Mouse (Mus musculus) cerebellum, adult 9-11 months (tissue): ENCODE results near the gene Tfap2d.

Experiments
- DNase-seq: peaks from one replicate; pipeline ENCODE4 v3.0.0; 2022

Gene Tfap2d

DNA sequence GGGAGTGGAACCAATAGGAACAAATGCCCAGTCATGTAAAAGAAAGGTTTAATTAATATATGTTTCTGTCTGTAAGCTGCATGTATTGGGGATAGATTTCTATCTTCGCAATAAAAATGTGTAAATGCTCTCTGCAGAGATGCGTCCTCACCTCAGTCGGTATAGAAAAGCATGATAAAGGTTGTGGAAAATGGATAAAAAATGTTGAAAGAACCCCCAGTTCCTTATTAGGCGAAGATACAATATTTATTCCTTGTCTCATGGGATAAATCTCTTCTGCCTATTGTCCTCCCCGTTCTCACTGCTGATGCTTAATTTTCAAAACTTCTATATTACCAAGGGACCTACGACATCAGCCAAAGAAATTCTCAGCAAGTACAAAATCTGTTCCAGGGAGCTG, at the start of gene Tfap2d:
Gene Tfap2d, plus strand, starts transcription at position 392 of the 400 bp plus-strand sequence.
- no peak for DNase-seq

DNA sequence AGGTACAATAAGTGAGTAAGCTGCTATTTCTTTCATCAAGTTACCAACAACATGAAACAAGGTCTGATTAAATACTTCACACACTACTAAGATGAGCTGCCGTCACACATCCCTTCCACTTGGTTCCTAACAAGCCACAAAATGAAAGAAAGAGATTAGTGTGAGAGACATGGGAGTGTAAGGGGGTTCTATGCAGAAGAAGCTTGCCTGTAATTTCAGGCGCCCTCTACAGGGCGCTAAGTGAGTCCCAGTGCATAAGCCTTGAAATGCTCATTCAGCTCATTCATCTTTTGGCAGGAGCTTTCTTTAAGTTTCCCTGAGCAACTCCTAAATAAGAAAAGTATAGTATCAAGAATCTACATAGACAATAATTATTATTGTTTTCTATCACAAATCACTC, 46.5 kb upstream of the Tfap2d start:
- DNase-seq, result no peak

DNA sequence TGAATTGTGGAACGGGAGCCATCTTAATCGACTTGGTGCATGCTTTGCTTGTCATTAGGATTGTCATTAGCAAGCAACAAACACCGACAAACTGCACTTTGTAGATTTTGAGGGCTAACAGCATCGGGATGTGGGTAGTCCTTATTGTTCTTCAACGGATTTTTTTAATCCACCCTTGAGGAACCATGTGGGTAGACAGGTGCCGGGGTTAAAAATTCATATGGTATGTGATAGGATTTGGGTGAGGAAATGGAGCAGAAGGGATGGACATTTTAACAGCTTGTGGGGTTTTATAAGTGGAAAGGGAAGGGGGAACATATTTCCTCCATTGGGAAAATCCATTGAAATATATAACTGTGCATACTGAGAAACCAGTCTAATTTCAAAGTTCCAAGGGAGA, 46.0 kb upstream of the Tfap2d start:
- DNase-seq, result no peak

DNA sequence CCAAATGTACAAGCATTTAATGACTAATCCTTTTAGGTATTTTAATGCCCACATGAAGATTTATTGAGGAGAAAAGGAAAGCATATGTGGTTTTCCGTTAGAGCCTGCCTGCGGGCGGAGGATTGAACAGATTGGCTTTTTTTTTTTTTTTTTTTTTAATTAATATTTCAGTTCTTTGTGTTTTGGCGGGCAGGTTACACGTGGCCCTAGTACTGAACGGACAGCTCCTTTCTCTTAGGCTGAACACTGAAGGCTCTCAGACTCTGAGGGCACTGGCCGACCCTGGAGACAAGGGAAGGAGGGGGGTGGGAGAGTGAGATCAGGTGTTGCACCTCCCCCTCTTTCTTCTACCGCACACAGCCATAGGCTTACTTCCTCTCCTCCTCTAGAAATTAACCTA, 14.7 kb upstream of the Tfap2d start:
- no peak for DNase-seq

DNA sequence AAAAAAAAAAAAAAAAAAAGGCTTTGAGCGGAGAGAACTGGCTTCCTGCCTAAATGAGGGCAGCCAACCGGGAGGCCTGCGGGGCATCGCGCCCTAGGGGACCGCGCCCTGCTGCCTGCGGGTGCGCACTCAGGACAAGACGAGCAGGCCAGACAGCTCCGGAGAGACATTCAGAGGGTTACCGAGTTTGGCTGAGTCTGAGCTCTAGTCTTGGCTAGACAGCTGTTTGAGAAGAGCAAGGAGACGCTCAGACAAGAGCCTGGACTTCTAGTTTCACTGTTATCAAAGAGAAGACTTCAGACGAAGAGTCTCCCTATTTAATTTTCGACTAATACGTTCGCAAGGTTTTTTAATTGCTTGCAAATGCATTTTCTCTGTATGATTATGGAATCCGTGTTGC, 5.9 kb upstream of the Tfap2d start:
- no peak for DNase-seq

DNA sequence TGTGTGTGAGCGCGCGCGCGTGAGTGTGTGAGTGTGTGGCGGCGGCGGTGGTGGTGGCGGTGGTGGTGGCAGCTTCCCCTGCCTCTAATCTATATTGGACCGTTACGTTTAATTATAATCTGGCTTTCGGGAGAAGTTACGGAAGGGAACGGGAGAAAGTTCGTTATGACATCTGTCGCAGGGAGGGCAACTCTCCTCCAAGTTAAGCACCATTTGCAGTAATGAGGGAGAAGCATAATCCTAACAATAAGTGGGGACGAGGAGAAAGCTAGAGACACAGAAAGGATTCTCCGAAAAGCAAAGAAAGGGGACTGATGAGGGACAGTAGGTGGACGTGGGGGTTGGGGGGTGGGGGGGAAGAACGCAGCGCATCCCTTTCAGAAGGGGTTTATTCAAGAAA, 494 bp downstream of the Tfap2d start:
- DNase-seq, result no peak

DNA sequence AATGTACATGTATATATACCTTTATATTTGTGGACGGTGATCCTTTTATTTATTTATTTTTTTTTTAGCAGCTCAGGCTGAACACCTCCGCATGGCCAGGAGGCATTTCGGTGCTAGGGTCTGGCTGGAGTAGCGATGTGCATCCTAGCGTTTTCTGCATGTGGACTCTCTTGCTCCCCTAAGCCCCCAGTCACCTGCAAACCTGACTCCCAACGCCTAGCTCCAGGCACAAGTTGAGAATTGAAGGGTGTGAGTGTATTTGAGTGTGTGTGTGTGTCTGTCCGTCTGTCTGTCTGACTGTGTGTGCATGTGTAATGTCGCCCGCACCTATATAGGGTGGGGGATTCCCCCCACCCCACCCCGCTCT, 937 bp downstream of the Tfap2d start:
- DNase-seq, result no peak

DNA sequence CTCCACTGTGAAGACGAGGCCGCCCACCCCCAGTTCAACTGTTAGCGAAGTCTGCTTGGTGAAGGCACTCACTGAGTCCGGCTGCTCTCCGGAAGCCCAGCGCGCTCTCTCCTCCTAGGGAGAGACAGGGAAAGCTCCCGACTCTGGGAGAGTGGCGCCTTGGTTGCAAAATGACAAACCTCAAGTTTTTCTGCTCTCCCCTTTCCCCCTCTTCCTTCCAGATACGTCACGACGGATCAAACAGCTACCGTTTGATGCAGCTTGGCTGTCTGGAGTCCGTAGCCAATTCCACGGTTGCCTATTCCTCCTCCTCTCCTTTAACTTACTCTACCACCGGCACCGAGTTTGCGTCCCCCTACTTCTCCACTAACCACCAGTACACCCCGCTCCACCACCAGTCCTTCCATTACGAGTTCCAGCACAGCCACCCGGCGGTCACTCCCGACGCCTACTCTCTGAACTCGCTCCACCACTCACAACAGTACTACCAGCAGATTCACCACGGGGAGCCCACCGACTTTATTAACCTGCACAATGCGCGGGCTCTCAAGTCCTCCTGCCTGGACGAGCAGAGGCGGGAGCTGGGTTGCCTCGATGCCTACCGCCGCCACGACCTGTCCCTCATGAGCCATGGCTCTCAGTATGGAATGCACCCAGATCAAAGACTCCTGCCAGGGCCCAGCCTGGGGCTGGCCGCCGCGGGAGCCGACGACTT, 1.5 kb downstream of the Tfap2d start:
- DNase-seq, result no peak

DNA sequence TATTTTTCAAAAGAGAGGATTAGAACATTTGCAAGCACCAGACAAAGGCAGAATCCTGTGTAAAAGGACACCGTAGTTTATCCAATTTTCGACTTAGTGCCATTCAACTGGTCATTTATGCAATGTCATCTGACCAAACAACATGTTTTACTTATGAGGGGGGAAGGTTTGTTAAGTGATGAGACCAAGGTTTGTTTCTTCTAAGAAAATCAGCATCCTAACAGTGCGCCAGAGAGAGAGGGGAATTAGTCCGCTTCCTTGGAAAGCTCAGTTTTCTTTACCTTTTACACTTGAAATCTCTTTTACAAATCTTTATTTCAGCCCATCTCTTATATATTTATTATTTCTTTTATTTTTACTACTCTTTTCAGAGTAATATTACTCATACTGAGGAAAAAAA, 3.6 kb downstream of the Tfap2d start:
- no peak for DNase-seq

DNA sequence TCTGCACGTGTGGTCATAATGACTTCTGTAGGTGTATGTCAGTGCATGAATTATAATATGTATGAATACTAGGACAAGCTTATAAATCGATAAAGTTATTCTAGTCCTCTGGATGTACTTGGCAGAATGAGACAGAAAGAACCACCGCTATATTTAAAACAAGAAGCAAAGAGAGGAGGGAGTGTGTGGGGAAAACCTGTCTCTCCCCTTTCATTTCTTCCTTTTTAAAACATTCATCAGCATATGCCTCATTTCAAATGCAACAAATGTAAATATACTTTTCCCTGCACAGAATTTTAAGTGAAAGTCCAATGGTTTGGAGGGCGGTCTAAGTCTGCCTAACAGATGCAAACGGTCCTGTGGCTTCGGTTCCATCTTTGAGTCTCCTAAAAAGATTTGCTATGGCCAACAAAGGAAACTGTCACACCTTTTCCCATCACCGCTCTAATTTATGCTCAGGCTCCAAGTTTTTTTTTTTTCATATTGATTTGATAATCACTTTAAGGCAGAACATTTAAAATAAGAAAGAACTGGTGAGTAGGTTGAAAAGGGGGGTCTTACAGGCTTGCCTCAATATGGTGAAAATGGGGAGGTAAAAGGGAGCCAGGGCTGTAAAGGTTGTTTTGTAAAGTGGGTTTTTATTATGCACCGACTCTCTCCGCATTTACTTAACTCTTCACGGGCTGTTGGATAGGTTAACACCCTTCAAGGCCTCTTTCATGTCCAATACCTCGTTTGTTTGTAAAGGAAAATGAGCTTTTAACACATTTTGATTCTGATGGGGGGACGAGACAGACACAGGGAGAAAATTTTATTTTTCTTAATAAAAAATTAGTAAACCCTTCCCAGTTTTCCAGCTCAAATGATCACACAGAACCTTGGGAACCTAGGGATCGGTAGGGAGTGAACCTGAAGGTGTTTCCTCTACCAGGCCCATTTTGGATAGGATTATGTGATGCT, 4.3 kb downstream of the Tfap2d start:
- no peak for DNase-seq

DNA sequence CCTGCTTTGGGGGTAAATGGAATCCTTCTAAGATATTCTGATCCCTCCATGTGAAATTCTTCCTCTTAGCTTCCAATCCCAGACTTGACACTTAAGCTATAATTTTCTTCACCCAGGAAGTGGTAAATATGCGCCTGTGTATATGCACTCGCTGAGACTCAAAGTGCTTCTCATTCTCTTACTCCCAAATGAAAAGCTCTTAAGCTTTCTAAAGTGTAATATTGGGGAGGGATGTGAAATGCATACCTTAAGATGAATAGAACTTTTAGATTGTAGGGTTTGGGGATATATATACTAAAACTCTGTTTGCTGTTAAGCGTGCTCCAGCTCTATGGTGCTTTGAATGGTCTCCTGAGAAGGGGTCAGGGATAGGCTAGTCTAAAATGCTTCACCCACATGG, 5.0 kb downstream of the Tfap2d start:
- DNase-seq, result no peak

DNA sequence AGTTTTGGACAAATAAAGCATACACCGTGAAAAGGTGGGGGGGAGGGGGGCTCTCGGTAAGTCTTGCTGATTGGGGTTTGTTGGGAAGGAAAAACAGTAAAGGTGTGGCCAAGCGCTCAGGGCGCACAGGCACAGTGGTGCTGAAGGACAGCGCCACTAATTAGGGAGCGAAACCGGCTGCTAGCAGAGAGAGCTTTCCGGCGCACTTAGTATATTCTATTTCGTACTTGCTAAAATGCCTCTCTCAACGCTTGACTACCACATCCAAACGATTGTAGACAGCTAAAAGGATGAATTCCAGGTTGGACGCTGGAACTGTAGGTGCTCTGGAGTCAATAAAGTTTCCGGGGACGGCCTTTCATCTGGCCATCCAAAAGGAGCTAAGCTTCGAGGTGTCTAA, 6.9 kb downstream of the Tfap2d start:
- DNase-seq, result no peak

DNA sequence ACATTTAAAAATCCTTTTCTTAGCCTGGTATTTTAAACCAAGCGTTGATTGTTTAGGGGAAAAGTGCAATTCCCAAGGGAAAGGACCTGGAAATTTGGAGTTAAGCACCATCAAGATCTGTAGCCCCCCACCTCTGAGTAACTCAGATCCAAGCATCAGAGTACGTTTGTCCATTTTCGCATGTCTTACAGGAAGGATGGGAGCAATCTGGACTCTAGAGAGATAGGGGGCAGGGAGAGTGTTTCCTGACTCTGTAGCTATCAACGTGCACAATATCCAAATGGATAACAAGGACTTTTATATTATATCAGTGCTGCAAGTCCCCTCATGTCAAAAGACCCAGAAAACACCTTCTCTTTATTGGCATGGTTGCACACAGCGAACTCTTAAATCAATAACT, 7.4 kb downstream of the Tfap2d start:
- DNase-seq, result no peak

DNA sequence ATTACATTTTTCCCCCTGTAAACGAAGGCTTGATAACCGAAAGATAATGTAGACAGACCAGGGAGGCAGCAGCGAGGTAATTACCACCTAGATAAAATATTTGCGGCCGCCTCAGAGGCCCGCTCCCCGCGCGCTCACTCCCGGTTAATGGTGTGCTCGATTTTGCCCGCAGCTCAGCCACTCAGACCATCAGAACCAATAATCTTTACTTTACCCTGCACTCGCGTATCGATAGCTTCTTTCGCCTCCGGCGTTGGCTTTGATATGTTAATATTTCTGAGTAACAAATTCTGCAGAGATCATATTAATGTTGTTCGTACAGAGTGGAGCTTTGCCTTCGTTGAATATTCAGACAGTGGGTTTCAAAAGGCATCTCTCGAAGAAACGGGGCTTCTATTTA, 8.2 kb downstream of the Tfap2d start:
- no peak for DNase-seq

DNA sequence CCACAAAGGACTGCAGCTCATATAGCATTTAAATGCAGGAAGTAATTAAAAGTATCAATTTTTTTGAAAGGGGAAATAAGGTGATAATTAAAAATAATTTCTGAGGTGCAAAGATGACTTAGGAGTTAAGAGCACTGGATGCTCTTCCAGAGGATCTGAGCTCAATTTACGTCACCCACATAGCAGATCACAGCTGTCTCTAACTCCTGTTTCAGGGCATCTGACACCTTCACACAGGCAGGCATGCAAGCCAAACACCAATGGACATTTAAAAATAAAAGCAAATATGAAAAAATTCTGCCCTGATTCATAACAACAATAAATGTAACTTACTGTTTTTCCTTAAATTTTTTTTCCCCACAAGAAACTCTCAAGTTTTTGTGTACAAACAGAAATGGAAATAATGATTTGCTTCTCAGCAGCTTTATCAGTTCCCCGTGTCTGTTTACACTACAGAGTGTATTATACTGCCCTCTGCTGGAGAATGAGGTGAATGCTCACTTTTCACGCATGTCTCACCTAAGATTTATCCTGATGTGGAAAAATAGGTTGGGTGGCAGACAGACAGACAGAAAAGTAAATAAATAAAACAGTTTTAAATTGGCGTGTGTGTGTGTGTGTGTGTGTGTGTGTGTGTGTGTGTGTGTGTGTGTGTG, 76.0 kb downstream of the Tfap2d start:
- peak; percentile 4 for DNase-seq

DNA sequence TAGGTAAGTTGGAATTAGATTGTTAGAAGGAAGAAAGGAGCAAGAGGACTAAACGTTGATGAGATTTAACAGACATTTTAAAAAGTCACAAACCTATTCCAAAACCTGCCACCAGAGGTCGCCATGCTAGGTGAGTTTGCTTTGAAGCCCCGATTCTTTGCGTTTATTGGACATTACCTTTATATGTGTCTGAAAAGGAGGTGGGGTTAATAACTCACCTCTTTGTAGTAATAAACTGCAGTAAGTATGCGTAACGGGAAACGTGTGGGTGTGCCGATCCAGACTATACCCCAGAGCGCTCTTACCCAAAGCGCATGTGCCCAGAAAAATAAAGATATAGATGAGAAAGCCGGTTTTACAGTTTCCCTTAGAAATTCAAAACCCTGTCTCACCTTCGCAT, 102.8 kb downstream of the Tfap2d start:
- DNase-seq, result no peak

DNA sequence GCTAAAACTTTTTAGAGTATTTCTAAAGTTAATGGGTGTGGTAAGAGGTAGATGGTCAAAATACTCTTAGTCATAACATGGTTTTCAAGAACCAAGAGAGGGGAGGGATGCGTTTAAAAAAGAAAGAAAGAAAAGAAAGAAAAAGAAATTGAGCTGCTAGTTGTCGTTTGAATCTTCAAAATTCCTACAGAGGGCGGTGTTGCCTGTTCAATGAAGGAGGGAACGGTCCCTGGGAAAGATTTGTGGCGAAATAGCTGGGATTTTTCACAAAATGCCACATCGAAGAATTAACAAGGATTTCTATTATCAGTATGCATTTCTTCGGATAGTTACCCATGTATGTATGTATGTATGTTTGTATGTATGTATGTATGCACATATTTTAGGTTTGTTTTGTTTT, 103.4 kb downstream of the Tfap2d start:
- no peak for DNase-seq

DNA sequence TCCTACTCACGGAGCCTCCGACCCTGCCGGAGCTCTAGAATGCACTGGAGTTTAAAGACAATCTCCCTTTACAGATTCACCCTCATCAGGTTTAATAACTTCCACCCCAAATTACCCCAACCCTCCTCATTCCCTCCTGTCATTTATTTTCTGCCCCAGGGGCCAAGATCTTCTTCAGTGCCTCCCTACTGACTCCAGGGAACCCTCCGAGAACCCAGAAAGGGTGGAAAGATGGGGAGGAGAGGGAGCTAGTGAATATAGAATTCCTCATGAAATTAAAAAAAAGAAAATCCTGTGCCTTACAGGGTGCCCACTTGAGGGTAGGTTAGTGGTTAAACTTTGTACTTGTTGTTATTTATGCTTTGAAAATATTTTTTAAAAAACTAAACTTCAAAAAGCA, 104.8 kb downstream of the Tfap2d start:
- no peak for DNase-seq

DNA sequence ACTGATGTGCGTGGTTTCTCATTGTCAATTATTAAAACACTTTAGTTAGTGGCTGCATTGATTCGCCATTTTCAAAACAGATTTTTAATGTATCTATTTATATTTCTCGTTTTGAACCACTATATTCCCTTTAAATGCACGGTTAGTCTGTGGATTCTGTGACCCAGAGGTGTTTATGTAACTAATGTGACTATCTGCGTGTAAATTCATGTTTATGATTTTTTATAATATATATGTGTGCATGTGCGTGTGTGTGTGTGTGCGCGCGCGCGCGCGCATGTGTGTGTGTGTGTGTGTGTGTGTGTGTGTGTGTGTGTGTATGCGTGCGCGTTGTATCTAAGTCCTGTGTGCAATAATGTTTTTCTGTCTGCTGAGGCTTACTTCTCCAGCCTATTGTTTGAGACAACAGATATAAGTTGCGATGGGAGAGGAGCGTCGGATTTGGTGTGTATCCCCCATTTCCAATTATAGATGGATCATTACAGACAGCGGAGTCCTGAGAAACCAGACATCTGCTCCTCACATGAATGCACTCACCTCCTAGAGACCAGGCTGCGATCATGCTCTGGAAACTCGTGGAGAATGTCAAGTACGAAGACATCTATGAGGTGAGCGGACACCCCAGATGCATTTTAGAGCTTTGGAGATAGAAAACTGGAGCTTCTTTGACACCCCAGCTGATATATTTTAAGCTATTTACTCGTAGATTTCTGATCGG, 106.0 kb downstream of the Tfap2d start, which contains the start of gene Tfap2b:
Gene Tfap2b, plus strand, starts transcription at position 274 of the 718 bp plus-strand sequence.
- no peak for DNase-seq

DNA sequence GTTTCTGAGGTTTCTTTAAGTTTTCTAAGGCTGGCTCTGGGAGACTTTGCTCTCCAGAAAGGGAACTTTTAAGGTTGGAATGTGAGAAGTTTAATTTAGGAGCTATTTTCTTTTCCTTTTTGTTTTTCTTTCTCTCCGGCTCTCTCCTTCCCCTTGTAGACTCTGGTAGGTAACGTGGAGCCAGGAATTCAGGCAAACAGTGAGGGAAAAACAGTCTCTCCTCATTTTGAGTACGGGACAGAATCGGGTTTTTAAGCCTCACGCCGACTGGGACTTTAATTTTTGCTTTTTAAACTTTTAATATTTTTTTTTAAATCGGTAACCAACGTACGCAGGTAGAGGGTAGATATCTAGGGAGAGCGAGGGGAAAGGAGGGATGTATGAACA, 106.5 kb downstream of the Tfap2d start:
- no peak for DNase-seq

DNA sequence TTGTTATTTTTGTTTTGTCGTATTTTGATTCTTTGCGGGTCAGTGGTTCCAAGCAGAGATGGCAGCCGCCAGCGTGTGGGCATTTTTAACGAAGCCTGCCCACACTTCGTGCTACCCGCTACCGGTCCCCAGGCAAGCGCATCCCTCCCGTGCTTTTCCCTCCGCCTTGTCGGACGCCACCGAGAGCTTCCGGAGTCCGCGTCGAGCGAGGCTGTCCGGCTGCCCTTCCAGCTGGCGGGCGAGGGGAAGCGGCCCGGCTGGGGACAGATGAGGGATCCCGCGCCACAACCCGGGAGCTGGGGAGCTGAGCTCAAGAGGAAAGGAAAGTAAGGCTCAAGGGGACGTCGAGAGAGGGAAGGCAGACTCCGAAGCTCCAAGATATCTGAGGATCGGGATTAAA, 107.0 kb downstream of the Tfap2d start:
- DNase-seq, result no peak

DNA sequence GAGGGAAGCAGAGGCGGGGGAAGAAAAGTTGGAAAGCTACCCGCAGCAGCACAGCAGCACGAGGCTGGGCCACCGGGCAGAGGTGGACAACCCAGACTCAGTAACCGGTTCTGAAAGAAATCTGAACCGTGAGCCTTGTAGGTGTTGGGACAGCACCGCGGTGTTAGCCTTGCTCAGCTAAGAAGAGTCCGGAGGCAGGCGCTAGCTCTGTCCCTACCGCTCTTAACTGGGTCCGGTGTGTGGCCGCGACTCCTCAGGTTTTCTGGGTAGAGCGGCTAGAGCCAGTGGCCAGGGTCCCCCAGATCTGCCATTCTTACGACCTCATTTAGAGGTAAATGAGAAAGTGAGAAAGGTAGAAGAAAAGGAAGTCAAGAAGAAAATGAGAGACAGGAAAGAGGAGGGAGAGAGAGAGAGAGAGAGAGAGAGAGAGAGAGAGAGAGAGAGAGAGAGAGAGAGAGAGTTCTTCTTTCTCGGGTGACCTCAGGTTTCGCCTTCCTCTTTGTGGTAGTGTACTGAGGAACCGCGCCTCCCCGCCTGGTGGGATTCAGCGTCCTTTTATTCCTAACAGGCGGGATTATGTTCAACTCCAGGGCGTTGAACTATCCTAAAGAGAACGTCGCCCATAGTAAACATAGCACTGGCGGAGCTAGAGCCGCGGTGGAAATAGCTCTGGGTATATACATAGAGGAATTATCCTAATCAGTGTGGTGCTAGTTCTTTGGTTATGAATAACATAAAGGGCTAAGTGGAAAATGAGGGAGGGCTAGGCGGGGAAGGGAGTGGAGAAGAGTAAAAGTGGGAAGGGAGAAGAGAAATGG, 107.6 kb downstream of the Tfap2d start:
- no peak for DNase-seq
